Mouse (Mus musculus) urinary bladder, postnatal 0 days (tissue): Measurements from ENCODE around the gene Vmn2r63. TPM values are rescaled to one million over a fixed set of nuclear protein-coding genes. Genes with fewer than 3 reads are reported as not detected.

Source experiments
- microRNA-seq: library from miRNA; unstranded; fragments of <30 nt; microRNA quantifications from one replicate; pipeline ENCODE4, GENCODE M21; 2016
- polyA plus RNA-seq: library from polyadenylated mRNA; unstranded; fragments of >200 nt; fragmentation: Nextera tagmentation; extraction: Ambion mirVana; gene quantifications from 2 replicates; pipeline ENCODE4 v1.2.1, GENCODE M21; 2015

Gene Vmn2r63
- not detected in 2 replicates for polyA plus RNA-seq

GRCm38 (mm10) chr7:42933722-42934121, at the start of gene Vmn2r63:
TSS of gene Vmn2r63 (minus strand) at chr7:42933822.

GRCm38 (mm10) chr7:42866801-42867458, 66.7 kb downstream of the Vmn2r63 start, which contains the start of gene Gm2381:
TSS of gene Gm2381 (minus strand) at chr7:42867234.

Small RNAs within 50 kb of the gene (microRNA-seq; reads per million reads assigned to microRNA genes)
- not detected for gene Gm23256

Other genes starting within 250 kb of the Vmn2r63 start
- 2.8 and 3.3 TPM in 2 replicates for gene Zfp975, start 241.1 kb downstream of the Vmn2r63 start, polyA plus RNA-seq
- not detected in 2 replicates for gene Gm17067, start 206.8 kb downstream of the Vmn2r63 start, polyA plus RNA-seq
- gene Vmn2r62, start 140.3 kb downstream of the Vmn2r63 start, polyA plus RNA-seq = not detected in 2 replicates
- gene Gm2381, start 66.6 kb downstream of the Vmn2r63 start, polyA plus RNA-seq = not detected in 2 replicates
- gene Gm9268, start 84.9 kb upstream of the Vmn2r63 start, polyA plus RNA-seq = not detected in 2 replicates
- gene Zfp936, start 180.4 kb upstream of the Vmn2r63 start, polyA plus RNA-seq = not detected in 2 replicates